ENCODE assay signal across 9 mouse cellular contexts in genomic region chr13:25083144-25083572, GRCm38 (mm10). TPM values are rescaled to one million over a fixed set of nuclear protein-coding genes. Genes with fewer than 3 reads are reported as not detected.
DNase-seq lines count a peak whose midpoint lies in the region; ATAC-seq and TF ChIP-seq lines count a peak whose summit lies in the region.
"Had no signal": no experiment of that assay in that cellular context is flagged by ENCODE, and none has a peak within 500 bp of the region (broad histone marks: within the 10 kb centered on the region; RNA-seq: fewer than 3 reads in every experiment).

No protein-coding gene starts in this region.

- 8% methylated on average over 15 of the region's 15 CpGs for WGBS in heart, embryonic 16.5 days
- whole genome bisulfite sequencing in liver, adult 2 months = 1% methylated on average over 15 of the region's 15 CpGs

- H3K79me2 ChIP-seq in liver, adult 2 months (ENCODE audit: control insufficient read depth, insufficient read depth, low read length) = no peaks in the 10 kb centered on the region

- peak overlapping the region; percentile 53 for H3K4me2 ChIP-seq in heart, embryonic 16.5 days (ENCODE audit: low read depth, low read length)

- H3K27ac ChIP-seq in heart, embryonic 16.5 days (ENCODE audit: low read length) = no peak overlapping the region
- no peak overlapping the region for H3K27ac ChIP-seq in liver, adult 2 months (replicated peaks; ENCODE audit: insufficient read depth, low read depth, low read length)

- no peaks in the 10 kb centered on the region for H3K4me1 ChIP-seq in heart, embryonic 16.5 days (ENCODE audit: control insufficient read depth, insufficient read depth, low read length)
- peaks cover 7% of the 10 kb centered on the region; the same call in 1 of the 2 replicates for H3K4me1 ChIP-seq in liver, adult 2 months (ENCODE audit: control insufficient read depth, insufficient read depth, low read length)

- ATAC-seq in Patski = peak; percentile 95
- no peak for ATAC-seq in heart, embryonic 16.5 days (replicated peaks; ENCODE audit: extremely low read depth, insufficient read depth, low FRiP score)
- no peak for ATAC-seq in erythroid progenitor cell, adult 5-6 weeks (replicated peaks; ENCODE audit: low FRiP score, poor library complexity, severe bottlenecking)

- no peak overlapping the region for H3K9ac ChIP-seq in heart, embryonic 16.5 days (ENCODE audit: low read length)
- no peak overlapping the region for H3K9ac ChIP-seq in liver, adult 2 months (ENCODE audit: low read depth, low read length)

- peak overlapping the region; percentile 7; the same call in 1 of the 2 replicates for H3K4me3 ChIP-seq in heart, embryonic 16.5 days (ENCODE audit: low read length)
- H3K4me3 ChIP-seq in liver, adult 2 months (ENCODE audit: insufficient read depth, low read depth, low read length) = no peak overlapping the region

- CTCF ChIA-PET in Patski (lab: Charles Lee) = interaction anchor here (0.9 to 4.8 kb wide), 11 partner anchors 9 to 57 kb away, joined by 3 to 28 read pairs (median 7); partner anchors contain the start of gene Dcdc2a

- DNase-seq in heart, adult 11 months = peak; percentile 77
- DNase-seq in heart, postnatal 4 days = no peak
- peak; percentile 97 for DNase-seq in Patski (ENCODE audit: low read depth, low spot score)
- peak; percentile 73 for DNase-seq in liver, adult 2 months (ENCODE audit: extremely low read depth, low read depth, low spot score)
- no peak for DNase-seq in layer of hippocampus, postnatal 10 days (ENCODE audit: low spot score in 2 of 2)
- no peak for DNase-seq in left cerebral cortex, adult 9 months (ENCODE audit: low spot score in 2 of 2)

- no peaks in the 10 kb centered on the region for H3K36me3 ChIP-seq in heart, embryonic 16.5 days (ENCODE audit: control insufficient read depth, insufficient read depth)
- H3K36me3 ChIP-seq in liver, adult 2 months (ENCODE audit: control insufficient read depth, insufficient read depth, low read length) = no peaks in the 10 kb centered on the region

- no peaks in the 10 kb centered on the region for H3K9me3 ChIP-seq in heart, embryonic 16.5 days (replicated peaks; ENCODE audit: control insufficient read depth, low read length)

- in situ Hi-C loops in Patski (cut with MboI; ENCODE audit: low pct_unique_long_range_greater_than_20kb) = no loop called here

- no peak for TF ChIP-seq POLR2A in liver, adult 2 months (IDR thresholded peaks at IDR 0.05; ENCODE audit: extremely low read depth, insufficient read depth, low read length)

- TF ChIP-seq CTCF in Patski (IDR thresholded peaks at IDR 0.05) = no peak
- no peak for TF ChIP-seq CTCF in liver, adult 2 months (IDR thresholded peaks at IDR 0.05; ENCODE audit: low read depth, low read length)

- no peaks in the 10 kb centered on the region for H3K27me3 ChIP-seq in Patski
- no peaks in the 10 kb centered on the region for H3K27me3 ChIP-seq in heart, embryonic 16.5 days (ENCODE audit: control insufficient read depth, insufficient read depth, low read length)
- H3K27me3 ChIP-seq in liver, adult 2 months (ENCODE audit: control insufficient read depth, insufficient read depth, low read length) = no peaks in the 10 kb centered on the region
- H3K27me3 ChIP-seq: CH12.LX had no signal

- POLR2A ChIA-PET in Patski (lab: Charles Lee) = interaction anchor here (0.8 to 6.5 kb wide), 12 partner anchors 9 to 206 kb away, joined by 3 to 42 read pairs (median 5); partner anchors contain the start of gene Dcdc2a

RNA-seq across cellular contexts. Expression of gene Dcdc2a, which starts 27.4 kb away (rescaled TPM):
- under 1 TPM; 0.05 to 0.11 TPM for total RNA-seq in heart, postnatal 4 days (2021)
- 296 TPM for polyA plus RNA-seq in Patski (2021)
- 1.0 TPM in 2 replicates for polyA plus RNA-seq in heart, embryonic 16.5 days (2015; fragmentation: Nextera tagmentation; extraction: Ambion mirVana)
- 0.83 and 0.94 TPM in 2 replicates for total RNA-seq in liver, adult 2 months (2014; rRNA removed)
- 0.29 TPM in 2 replicates for polyA plus RNA-seq in liver, adult 2 months (2012; rRNA removed)
- 10 to 100 TPM in 1 of 2 experiments, 1 to 10 TPM in 1; 9.1 to 11.8 TPM for total RNA-seq in layer of hippocampus, postnatal 10 days (2021)
- total RNA-seq in erythroid progenitor cell, adult 5-6 weeks (2015; ENCODE audit: low replicate concordance) = not detected in 2 replicates
- not detected in 2 replicates for total RNA-seq in erythroid progenitor cell, adult 5-6 weeks (2017; ENCODE audit: low replicate concordance)
- total RNA-seq: CH12.LX had no signal

Comparison
In these comparisons a context has a peak if more than half of its experiments do, and no peak if none do; other contexts are left out.
1. DNase-seq: peak in heart, adult 11 months (single experiment), Patski (single experiment) and liver, adult 2 months (single experiment); none in heart, postnatal 4 days (single experiment), layer of hippocampus, postnatal 10 days (0 of 2) and left cerebral cortex, adult 9 months (0 of 2).